Mouse (Mus musculus) neural tube, embryonic 11.5 days (tissue): Measurements from ENCODE around the gene Castor1. TPM values are rescaled to one million over a fixed set of nuclear protein-coding genes. Genes with fewer than 3 reads are reported as not detected.

ENCODE experiments used
- ATAC-seq: fragments of 200-750 bp; cut with Nextera tagmentation; 2 replicates; pipeline ENCODE4 v1.8.0; 2017; ENCODE audit warnings: moderate number of reproducible peaks, mild to moderate bottlenecking, moderate TSS enrichment, moderate library complexity; ENCODE audit not compliant: insufficient read depth, low FRiP score, low TSS enrichment
- DNase-seq: peaks from one replicate; pipeline ENCODE4 v3.0.0-alpha.2; 2015; ENCODE audit warnings: low spot score
- H3K27ac ChIP-seq: fragments of 300-500 bp; sonication (generic); 2 replicates; pipeline ENCODE4 v1.5.1; 2014; ENCODE audit warnings: low read depth, mild to moderate bottlenecking, low read length
- H3K27me3 ChIP-seq: fragments of 300-500 bp; sonication (generic); 2 replicates; pipeline ENCODE4 v1.6.1; 2014; ENCODE audit warnings: mild to moderate bottlenecking, low read length, mixed read lengths; ENCODE audit not compliant: control insufficient read depth, insufficient read depth
- H3K36me3 ChIP-seq: fragments of 300-500 bp; sonication (generic); 2 replicates; pipeline ENCODE4 v1.6.1; 2014; ENCODE audit warnings: mild to moderate bottlenecking, low read length, moderate library complexity, mixed read lengths; ENCODE audit not compliant: control insufficient read depth, insufficient read depth
- H3K4me1 ChIP-seq: fragments of 300-500 bp; sonication (generic); 2 replicates; pipeline ENCODE4 v1.6.1; 2014; ENCODE audit warnings: low read length, mixed read lengths; ENCODE audit not compliant: control insufficient read depth, insufficient read depth
- H3K4me2 ChIP-seq: fragments of 300-500 bp; sonication (generic); 2 replicates; pipeline ENCODE4 v1.6.1; 2014; ENCODE audit warnings: low read depth, mild to moderate bottlenecking, moderate library complexity
- H3K4me3 ChIP-seq: fragments of 300-500 bp; sonication (generic); 2 replicates; pipeline ENCODE4 v1.5.1; 2014; ENCODE audit warnings: low read depth, low read length
- H3K9ac ChIP-seq: fragments of 300-500 bp; sonication (generic); 2 replicates; pipeline ENCODE4 v1.6.1; 2014; ENCODE audit warnings: mild to moderate bottlenecking, low read length
- H3K9me3 ChIP-seq: fragments of 300-500 bp; sonication (generic); 2 replicates; pipeline ENCODE4 v1.6.1; 2016; ENCODE audit warnings: low read length; ENCODE audit not compliant: control insufficient read depth
- WGBS: fragments of 180-500 bp; shearing (Covaris S2); extraction: QIAGEN DNeasy Blood & Tissue Kit; methylation state at CpG from one replicate; pipeline ENCODE4 v1.1.7; 2014; 5-methylcytosine and 5-hydroxymethylcytosine counted together
- polyA plus RNA-seq: library from polyadenylated mRNA; unstranded; fragments of >200 nt; fragmentation: Nextera tagmentation; extraction: Ambion mirVana; gene quantifications from 2 replicates; pipeline ENCODE4 v1.2.1, GENCODE M21; 2014

Castor1 gene
- polyA plus RNA-seq, 1 experiment from 2014 or later = 2.1 TPM

DNA sequence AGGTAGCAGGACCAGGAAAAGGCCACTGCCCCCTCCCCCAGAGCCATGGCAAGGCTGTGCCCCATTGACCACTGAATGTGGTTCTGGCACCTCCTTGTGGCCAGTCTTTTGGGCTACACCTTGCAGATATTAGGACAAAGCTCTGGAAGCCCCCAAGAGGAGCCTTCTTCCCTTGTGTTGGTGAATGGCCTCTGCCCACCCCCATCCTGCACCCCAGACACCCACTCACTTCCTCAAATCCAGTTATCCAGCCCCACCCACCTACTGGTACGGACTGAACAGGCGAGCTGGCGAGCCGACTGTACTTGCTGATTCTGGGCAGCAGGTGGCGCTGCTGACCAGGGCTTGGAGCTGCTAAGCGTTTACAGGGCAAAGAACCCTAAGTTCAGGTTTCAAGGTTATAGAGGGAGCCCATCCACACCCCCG lies 40.6 kb downstream of the Castor1 start:
- Histone ChIP-seq H3K36me3 (no peaks in the 10 kb centered on the region), H3K27me3 (no peaks in the 10 kb centered on the region), H3K27ac (no peak overlapping the region), H3K4me2 (peak overlapping the region; percentile 32; the same call in 1 of the 2 replicates), H3K9ac (no peak overlapping the region), H3K9me3 (no peaks in the 10 kb centered on the region), H3K4me3 (no peak overlapping the region), H3K4me1 (no peaks in the 10 kb centered on the region)
- under 1% methylated on average over 7 of the region's 7 CpGs for WGBS
- ATAC-seq (peak; percentile 73), DNase-seq (peak; percentile 90)

DNA sequence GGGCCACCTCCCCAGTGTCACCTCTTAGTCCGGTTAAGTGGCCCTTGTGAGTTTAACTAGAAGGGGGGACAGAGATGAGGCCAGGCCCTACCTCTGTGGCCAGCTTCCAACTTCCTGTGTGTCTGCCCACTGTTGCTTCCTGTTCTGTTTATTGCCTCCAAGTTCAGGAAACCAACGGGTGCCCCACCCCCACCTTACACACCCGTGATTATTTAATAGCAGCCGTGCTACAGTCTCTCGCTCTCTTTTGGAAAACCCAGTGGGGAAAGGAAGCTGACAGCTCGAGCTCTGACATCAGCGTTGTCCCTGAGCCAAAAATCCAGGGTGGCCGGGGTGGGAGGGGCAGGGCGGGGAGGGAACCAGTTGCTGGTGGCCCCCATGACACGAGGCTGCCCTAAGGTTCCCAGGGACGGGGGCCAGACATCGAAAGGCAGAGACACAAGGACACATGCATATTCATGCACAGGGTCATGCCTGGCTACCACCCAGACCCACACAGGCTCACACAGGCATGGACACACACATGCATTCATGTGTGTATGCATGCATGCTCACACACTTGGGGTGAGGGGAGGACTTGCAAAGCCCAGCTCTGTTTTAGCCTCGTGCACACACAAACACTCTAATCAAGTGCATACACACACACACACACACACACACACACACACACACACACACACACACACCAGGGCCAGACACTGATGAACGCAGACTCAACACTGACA lies 42.6 kb downstream of the Castor1 start:
- Histone ChIP-seq H3K9ac (no peak overlapping the region), H3K4me3 (no peak overlapping the region), H3K27me3 (peaks cover 6% of the 10 kb centered on the region), H3K36me3 (no peaks in the 10 kb centered on the region), H3K4me2 (no peak overlapping the region), H3K4me1 (no peaks in the 10 kb centered on the region), H3K9me3 (no peaks in the 10 kb centered on the region), H3K27ac (no peak overlapping the region)
- no peak for DNase-seq
- no peak for ATAC-seq
- 69% methylated on average over 14 of the region's 14 CpGs for WGBS

DNA sequence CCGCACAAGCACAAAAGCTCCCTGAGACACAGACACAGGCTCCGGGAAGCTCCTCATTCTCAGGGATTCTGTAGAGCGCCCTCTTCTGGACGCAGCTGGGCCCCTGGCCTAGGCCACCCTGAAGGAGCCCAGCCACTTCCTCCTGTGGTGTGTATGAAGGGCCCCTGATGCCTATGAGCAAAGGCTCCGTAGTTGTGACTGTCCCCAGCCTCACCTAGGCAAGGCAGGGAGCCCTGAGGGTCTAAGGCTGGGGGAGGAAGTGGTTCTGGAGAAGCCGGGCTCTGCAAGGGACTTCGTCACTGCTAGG lies 43.1 kb downstream of the Castor1 start:
- Histone ChIP-seq H3K27me3 (peaks cover 11% of the 10 kb centered on the region), H3K4me3 (no peak overlapping the region), H3K4me2 (no peak overlapping the region), H3K9ac (no peak overlapping the region), H3K4me1 (no peaks in the 10 kb centered on the region), H3K36me3 (no peaks in the 10 kb centered on the region), H3K9me3 (no peaks in the 10 kb centered on the region), H3K27ac (no peak overlapping the region)
- WGBS = 49% methylated on average over 7 of the region's 7 CpGs
- no peak for ATAC-seq
- peak; percentile 63 for DNase-seq

DNA sequence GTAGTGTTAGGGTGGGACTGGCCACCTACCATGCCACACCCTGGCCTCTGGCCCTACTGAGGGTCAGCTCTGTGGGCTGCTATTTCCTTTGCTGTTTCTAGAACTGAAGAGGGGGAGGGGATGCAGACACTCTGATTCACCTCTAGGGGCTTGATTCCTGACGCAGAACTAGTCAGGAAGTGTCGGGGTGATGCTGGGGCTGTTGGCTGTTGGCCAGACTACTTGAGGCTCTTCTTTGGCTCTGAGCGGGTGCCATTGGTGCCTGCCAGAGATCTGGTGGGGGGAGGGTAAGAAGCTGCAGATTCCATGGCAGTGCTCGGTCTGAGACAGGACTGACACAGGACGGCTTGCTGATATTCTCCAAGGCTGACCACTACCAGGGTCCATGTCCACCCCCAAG lies 43.9 kb downstream of the Castor1 start:
- ATAC-seq (no peak), DNase-seq (peak; percentile 33)
- Histone ChIP-seq H3K36me3 (no peaks in the 10 kb centered on the region), H3K4me1 (0 out of 2 replicates have a peak, but pooled peaks cover under 1% of the 10 kb centered on the region), H3K27me3 (peaks cover 17% of the 10 kb centered on the region), H3K9me3 (no peaks in the 10 kb centered on the region), H3K27ac (no peak overlapping the region), H3K9ac (no peak overlapping the region), H3K4me3 (no peak overlapping the region), H3K4me2 (no peak overlapping the region)
- 48% methylated on average over 5 of the region's 5 CpGs for WGBS

DNA sequence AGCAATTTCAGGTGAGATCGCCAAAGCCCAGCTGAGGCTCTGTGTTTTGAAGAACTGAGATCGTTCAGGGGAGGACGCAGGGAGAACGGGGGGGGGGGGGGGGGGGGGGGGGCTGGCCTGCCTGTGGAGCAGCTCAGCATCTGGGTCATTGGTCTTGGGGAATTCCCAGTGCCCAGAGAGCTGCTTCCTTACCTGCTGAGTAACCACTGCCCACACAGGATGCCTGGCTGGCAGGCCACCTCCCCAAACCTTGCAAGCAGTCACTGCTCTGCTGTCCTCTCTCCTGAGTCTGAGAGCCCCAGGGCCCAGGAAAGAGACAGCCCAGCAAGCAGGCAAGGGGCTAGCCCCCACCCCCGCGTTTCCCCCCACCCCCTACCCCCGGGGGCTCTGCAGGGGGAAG lies 44.8 kb downstream of the Castor1 start:
- 0 out of 2 replicates have a peak, but pooled peaks cover 3% of the 10 kb centered on the region for H3K4me1 ChIP-seq
- H3K27me3 ChIP-seq = peaks cover 26% of the 10 kb centered on the region
- DNase-seq (no peak), ATAC-seq (no peak)
- no peaks in the 10 kb centered on the region for H3K9me3 ChIP-seq
- H3K9ac ChIP-seq = no peak overlapping the region
- WGBS = 22% methylated on average over 5 of the region's 7 CpGs
- H3K4me3 ChIP-seq = no peak overlapping the region
- H3K27ac ChIP-seq = no peak overlapping the region
- H3K36me3 ChIP-seq = no peaks in the 10 kb centered on the region
- H3K4me2 ChIP-seq = no peak overlapping the region

DNA sequence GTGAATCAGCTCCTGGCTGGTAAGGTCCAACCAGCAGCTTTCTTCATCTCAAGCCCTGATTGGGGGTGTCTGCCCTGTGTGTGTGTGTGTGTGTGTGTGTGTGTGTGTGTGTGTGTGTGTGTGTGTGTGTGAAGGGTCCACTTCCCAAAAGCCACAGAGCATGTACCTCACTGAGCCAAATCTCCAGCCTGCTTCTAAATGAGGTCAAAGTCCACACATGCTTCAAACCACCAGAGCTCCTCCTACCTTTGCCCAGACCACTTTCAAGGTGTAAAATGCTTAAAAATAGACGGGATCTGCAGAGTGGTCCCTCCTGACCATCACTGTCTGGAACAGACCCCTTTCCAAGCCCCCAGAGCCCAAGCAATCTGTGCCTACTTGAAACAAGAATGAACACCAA lies 45.3 kb downstream of the Castor1 start:
- 41% methylated on average over 1 of the region's 1 CpGs for whole genome bisulfite sequencing
- DNase-seq = no peak
- no peak overlapping the region for H3K27ac ChIP-seq
- H3K4me3 ChIP-seq = no peak overlapping the region
- H3K36me3 ChIP-seq = no peaks in the 10 kb centered on the region
- no peak for ATAC-seq
- H3K27me3 ChIP-seq = peaks cover 30% of the 10 kb centered on the region
- H3K4me2 ChIP-seq = no peak overlapping the region
- 0 out of 2 replicates have a peak, but pooled peaks cover 3% of the 10 kb centered on the region for H3K4me1 ChIP-seq
- H3K9me3 ChIP-seq = no peaks in the 10 kb centered on the region; the same call in 1 of the 2 replicates
- no peak overlapping the region for H3K9ac ChIP-seq

DNA sequence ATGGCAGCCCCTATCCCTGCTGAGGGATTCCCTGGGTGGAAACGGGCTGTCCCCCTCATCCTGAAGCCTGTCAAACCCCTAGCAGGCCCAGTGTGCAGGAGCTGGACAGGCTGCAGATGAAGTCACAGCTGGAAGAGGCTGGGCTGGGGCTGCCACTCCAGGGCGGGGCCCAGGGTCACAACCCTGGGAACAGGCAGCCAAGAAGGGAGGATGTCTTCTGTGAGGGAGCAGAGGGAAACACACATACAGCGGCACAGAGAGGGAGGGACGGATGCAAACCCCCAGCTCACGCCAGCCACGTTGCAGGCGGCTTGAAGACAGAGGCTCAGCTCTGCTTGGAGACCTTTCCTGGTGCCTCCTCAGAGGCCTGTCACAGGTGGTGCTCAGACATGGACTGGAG lies 46.0 kb downstream of the Castor1 start:
- no peaks in the 10 kb centered on the region for H3K36me3 ChIP-seq
- H3K9ac ChIP-seq = no peak overlapping the region
- no peak overlapping the region for H3K27ac ChIP-seq
- H3K27me3 ChIP-seq = peaks cover 30% of the 10 kb centered on the region
- WGBS = 64% methylated on average over 7 of the region's 7 CpGs
- ATAC-seq = no peak
- no peaks in the 10 kb centered on the region; the same call in 1 of the 2 replicates for H3K9me3 ChIP-seq
- H3K4me2 ChIP-seq = no peak overlapping the region
- H3K4me1 ChIP-seq = 0 out of 2 replicates have a peak, but pooled peaks cover 3% of the 10 kb centered on the region
- no peak for DNase-seq
- H3K4me3 ChIP-seq = no peak overlapping the region

DNA sequence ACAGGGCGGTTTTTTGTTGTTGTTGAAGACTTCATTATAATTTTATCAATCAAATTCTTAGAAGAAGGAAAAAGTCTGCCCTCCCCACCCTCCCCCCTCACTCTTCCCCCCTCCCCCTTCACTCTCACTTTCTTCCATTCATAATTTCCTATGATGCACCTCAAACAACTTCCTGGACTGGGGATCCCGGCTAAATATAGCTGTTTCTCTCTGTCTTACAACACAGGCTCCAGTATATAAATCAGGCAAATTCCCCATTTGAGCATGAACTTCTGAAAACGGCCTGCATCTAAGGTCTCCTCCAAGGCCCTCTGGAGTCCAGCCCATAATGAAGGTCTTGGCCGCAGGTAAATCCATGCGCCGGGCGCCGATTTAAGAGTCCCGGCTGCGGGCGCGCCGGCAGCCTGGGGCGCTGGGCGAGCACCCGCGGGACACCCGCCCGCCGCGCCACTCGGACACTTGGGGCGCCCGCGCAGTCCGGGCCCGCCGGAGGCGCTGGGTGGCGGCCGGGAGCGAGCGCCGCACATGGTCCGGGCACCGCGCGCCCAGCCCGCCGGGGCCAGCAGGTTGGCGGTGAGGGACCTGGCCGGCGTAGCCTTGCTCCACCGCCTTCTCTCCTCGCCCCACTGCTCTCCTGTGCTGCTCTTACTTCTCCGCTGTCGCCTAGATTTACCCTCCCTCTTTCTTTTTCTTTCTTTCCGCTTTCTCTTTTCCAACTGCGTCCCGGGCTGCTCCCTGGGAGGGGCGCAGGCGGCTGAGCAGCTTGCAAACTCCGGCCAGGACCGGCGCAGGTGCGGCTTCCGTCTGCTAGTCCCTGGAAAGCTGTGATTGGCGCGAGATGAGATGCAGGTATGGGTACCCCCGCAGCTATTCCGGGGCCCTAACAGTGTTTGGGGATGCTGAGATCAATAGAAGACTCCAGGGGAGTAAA lies 48.5 kb downstream of the Castor1 start:
- H3K27me3 ChIP-seq = peaks cover 30% of the 10 kb centered on the region

More for the DNA sequence above, 48.5 kb downstream of the Castor1 start:
- H3K9ac ChIP-seq = peak overlapping the region; percentile 40
- ATAC-seq (peak; percentile 27; the same call in 1 of the 2 replicates), DNase-seq (peak; percentile 55)
- no peaks in the 10 kb centered on the region; the same call in 1 of the 2 replicates for H3K9me3 ChIP-seq
- H3K4me1 ChIP-seq = 0 out of 2 replicates have a peak, but pooled peaks cover 3% of the 10 kb centered on the region
- H3K4me3 ChIP-seq = peak overlapping the region; percentile 44
- no peaks in the 10 kb centered on the region for H3K36me3 ChIP-seq
- H3K4me2 ChIP-seq = peak overlapping the region; percentile 80
- under 1% methylated on average over 47 of the region's 61 CpGs for WGBS
- H3K27ac ChIP-seq = no peak overlapping the region
